Mouse (Mus musculus): Measurements from ENCODE around the gene Frmpd4. TPM values are rescaled to one million over a fixed set of nuclear protein-coding genes. Genes with fewer than 3 reads are reported as not detected.

The Frmpd4 gene
- polyA plus RNA-seq, 1 experiment from 2014 or later = 0.20 TPM

DNA sequence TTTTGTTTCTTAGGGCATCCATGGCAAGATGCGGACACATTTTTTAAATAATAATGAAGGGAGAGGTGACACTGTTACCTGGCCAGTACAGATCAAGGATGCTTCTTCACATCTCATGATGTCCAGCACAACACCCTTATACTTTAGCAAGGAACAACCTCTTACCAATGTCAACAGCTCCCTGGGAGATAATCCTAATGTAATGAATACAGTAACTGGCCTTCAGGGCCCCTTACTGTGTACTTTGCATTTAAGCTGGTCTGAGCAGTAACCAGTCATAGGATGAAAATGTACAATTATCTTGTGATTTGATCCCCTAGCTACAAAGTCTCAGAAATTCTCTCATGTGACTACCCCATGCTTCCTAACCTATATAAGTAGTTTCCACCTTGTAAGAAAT is 1084.8 kb downstream of the Frmpd4 start:
- 100% methylated on average over 1 of the region's 1 CpGs for WGBS
- H3K9ac ChIP-seq = no peak overlapping the region
- no peaks in the 10 kb centered on the region for H3K9me3 ChIP-seq
- no peaks in the 10 kb centered on the region for H3K36me3 ChIP-seq (replicated peaks)
- H3K4me1 ChIP-seq = no peaks in the 10 kb centered on the region
- H3K27ac ChIP-seq = no peak overlapping the region
- ATAC-seq (ENCODE audit: low FRiP score) = no peak
- H3K4me3 ChIP-seq (replicated peaks) = no peak overlapping the region
- H3K27me3 ChIP-seq = peaks cover 55% of the 10 kb centered on the region
- H3K4me2 ChIP-seq = no peak overlapping the region

DNA sequence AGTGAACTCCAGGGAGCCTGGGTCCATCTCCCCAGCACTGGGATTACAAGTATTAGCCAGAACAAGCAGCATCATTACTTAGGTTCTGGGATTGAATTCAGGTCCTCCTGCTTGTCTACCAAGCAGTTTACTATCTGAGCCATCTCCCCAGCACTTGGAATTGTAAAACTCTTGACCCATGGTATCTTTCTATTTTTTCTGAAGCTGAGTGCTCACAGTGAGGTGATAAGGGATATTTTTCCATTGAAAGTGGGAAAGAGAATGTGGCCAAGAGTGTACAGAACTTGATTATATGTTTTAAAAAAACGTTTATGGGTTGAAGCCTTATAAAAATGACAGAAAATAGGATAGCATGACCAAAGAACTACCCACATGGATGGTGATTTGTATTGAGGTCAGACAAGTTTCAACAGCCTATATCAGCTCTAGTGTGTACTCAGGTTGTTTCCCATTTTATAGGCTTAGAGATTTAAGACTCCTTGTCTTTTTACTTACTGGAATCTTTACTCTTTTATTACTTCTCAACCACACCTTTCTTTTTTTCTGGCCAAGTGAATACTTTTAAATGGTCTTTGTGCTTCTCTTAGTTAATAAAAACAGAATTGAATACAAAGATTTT is 1085.3 kb downstream of the Frmpd4 start:
- no peak overlapping the region for H3K27ac ChIP-seq
- H3K4me2 ChIP-seq = no peak overlapping the region
- H3K4me3 ChIP-seq (replicated peaks) = no peak overlapping the region
- no peak overlapping the region for H3K9ac ChIP-seq
- ATAC-seq (ENCODE audit: low FRiP score) = no peak
- no peaks in the 10 kb centered on the region for H3K9me3 ChIP-seq
- no peaks in the 10 kb centered on the region for H3K4me1 ChIP-seq
- peaks cover 56% of the 10 kb centered on the region for H3K27me3 ChIP-seq
- 53% methylated on average over 1 of the region's 1 CpGs for WGBS
- H3K36me3 ChIP-seq (replicated peaks) = no peaks in the 10 kb centered on the region

DNA sequence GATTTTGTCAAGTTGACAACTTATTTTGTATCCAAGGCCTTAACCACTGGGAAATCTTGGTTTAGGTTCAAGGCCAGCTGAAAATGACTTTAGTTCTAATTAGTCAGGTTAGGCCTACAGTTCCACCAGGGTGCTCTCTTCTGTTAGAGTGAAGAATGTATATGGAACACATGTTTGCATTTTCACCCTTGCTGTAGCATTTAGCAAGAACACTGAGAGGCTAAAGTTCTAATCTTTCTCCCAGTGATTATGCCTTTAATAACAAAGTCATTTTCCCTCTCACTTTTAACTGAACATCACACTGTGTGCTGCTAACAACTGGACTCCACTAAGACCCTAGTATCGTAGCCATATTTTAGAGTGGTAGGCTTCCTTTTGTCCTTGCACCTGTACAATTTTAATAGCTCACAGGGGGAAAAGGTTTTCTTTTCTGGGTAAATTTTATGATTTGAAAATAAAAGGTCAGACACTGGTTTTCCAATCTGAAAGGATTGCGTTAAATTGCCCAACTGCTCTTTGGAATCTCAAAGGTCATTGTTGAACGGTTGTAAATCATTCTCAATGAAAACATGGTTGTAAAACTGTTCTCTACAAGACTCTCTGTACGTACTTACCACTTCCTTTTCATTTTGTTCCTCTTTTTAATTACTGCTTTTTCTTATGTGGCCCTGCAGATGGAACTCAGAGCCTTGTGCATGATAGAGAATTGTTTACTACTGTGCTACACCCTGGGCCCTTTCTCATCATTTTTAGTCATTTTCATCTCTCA is 1093.4 kb downstream of the Frmpd4 start:
- no peak for ATAC-seq (ENCODE audit: low FRiP score)
- Histone ChIP-seq H3K36me3 (replicated peaks) (no peaks in the 10 kb centered on the region), H3K27ac (no peak overlapping the region), H3K9ac (no peak overlapping the region), H3K4me1 (no peaks in the 10 kb centered on the region), H3K27me3 (peaks cover 28% of the 10 kb centered on the region), H3K9me3 (no peaks in the 10 kb centered on the region), H3K4me2 (no peak overlapping the region), H3K4me3 (replicated peaks) (no peak overlapping the region)
- 85% methylated on average over 4 of the region's 4 CpGs for WGBS

DNA sequence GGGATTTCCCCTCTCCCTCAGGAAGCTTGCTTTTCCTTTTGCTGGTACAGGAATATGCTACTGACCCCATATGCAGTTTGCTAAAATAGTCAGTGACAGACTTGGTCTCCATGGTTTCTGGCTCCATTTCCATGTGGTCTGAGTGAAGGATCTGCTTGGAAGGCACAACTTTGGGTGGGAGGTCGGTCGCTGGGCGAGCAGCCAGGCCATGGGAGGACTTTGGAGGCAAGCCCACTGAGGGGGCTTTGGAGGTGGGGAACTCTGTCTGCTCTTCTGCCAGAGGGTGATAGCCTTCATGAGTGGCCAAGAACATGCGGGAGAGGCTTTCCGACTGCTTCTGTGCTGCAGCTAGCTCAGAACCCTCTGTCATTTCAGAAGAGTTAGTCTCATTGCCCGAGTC is 1099.4 kb downstream of the Frmpd4 start:
- Histone ChIP-seq H3K4me3 (replicated peaks) (no peak overlapping the region), H3K27me3 (peaks cover 24% of the 10 kb centered on the region; the same call in 1 of the 2 replicates), H3K4me1 (no peaks in the 10 kb centered on the region), H3K36me3 (replicated peaks) (no peaks in the 10 kb centered on the region), H3K4me2 (no peak overlapping the region), H3K9me3 (no peaks in the 10 kb centered on the region), H3K9ac (no peak overlapping the region), H3K27ac (no peak overlapping the region)
- ATAC-seq (ENCODE audit: low FRiP score) = no peak
- WGBS = 88% methylated on average over 6 of the region's 6 CpGs

DNA sequence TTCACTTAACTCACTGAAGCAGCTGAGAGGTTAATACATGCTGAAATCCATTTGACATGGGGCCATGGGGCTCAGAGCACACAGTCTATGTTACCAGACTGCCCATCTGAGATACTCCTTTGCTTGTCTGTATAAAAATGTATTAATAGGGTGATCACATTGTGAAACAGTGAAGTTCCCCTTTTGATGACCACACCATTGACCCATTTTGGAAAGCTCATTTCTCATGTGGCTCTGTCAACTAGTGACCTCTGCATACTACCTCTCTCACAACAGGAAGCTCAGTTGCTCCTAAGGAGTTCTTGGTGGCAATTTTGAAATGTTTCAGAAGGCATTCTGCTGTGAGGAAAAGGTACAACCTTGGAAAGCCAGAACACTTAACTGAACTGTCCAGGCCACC is 1142.1 kb downstream of the Frmpd4 start:
- ATAC-seq (ENCODE audit: low FRiP score) = no peak
- H3K9me3 ChIP-seq = no peaks in the 10 kb centered on the region
- H3K27ac ChIP-seq = no peak overlapping the region
- no peaks in the 10 kb centered on the region for H3K36me3 ChIP-seq (replicated peaks)
- H3K4me1 ChIP-seq = no peaks in the 10 kb centered on the region
- H3K27me3 ChIP-seq = peaks cover 10% of the 10 kb centered on the region; the same call in 1 of the 2 replicates
- H3K9ac ChIP-seq = no peak overlapping the region
- no peak overlapping the region for H3K4me3 ChIP-seq (replicated peaks)
- H3K4me2 ChIP-seq = no peak overlapping the region

DNA sequence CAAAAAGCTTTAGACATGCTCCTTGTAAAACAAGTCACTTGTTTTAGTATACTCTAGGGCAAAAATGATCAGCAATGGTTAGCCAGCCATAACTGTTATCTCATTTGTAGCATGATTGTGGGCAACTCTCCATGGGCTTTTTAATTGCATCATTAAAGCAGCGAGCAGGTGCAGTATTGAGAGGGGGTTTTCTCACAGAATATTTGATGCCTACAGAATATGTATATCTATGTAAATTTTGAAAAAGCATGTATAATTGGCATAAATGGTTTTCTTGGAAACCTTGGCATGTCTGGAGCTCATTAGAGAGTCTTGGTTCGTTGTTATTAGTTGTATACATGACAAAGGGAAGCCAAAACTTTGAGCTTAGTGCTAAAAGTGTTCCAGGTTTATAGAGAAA is 1143.1 kb downstream of the Frmpd4 start:
- H3K9ac ChIP-seq = no peak overlapping the region
- 71% methylated on average over 2 of the region's 2 CpGs for WGBS
- ATAC-seq (ENCODE audit: low FRiP score) = no peak
- no peaks in the 10 kb centered on the region for H3K36me3 ChIP-seq (replicated peaks)
- no peak overlapping the region for H3K4me2 ChIP-seq
- H3K27ac ChIP-seq = no peak overlapping the region
- H3K4me3 ChIP-seq (replicated peaks) = no peak overlapping the region
- no peaks in the 10 kb centered on the region for H3K4me1 ChIP-seq
- H3K9me3 ChIP-seq = no peaks in the 10 kb centered on the region
- peaks cover 10% of the 10 kb centered on the region; the same call in 1 of the 2 replicates for H3K27me3 ChIP-seq

Other genes with a start within 250 kb of the Frmpd4 start
- 31.7 and 32.9 TPM in 2 replicates for gene Msl3, start 96.7 kb upstream of the Frmpd4 start, polyA plus RNA-seq (2016; fragmentation: Nextera tagmentation; extraction: Ambion mirVana)
- gene Arhgap6, start 217.9 kb upstream of the Frmpd4 start, polyA plus RNA-seq (2016; fragmentation: Nextera tagmentation; extraction: Ambion mirVana) = 0.73 and 0.97 TPM in 2 replicates